In genomic region chr17:34884704-34885103, GRCm38 (mm10) we compare ENCODE assay signal across 32 mouse cellular contexts. TPM values are rescaled to one million over a fixed set of nuclear protein-coding genes. Genes with fewer than 3 reads are reported as not detected.
DNase-seq lines count a peak whose midpoint lies in the region; ATAC-seq and TF ChIP-seq lines count a peak whose summit lies in the region.
"Had no signal": no experiment of that assay in that cellular context is flagged by ENCODE, and none has a peak within 500 bp of the region (broad histone marks: within the 10 kb centered on the region; RNA-seq: fewer than 3 reads in every experiment).

No protein-coding gene starts in this region.

- TF ChIP-seq CTCF in liver, postnatal 0 days (IDR thresholded peaks at IDR 0.05; ENCODE audit: low read depth), result no peak
- TF ChIP-seq CTCF in G1E (IDR thresholded peaks at IDR 0.05; ENCODE audit: low read depth, low read length), result no peak

- peaks cover 9% of the 10 kb centered on the region; the same call in 1 of the 2 replicates for H3K4me1 ChIP-seq in liver, embryonic 11.5 days (replicated peaks; ENCODE audit: control insufficient read depth, insufficient read depth, low read length)
- H3K4me1 ChIP-seq in liver, postnatal 0 days (ENCODE audit: insufficient read depth), result peaks cover 5% of the 10 kb centered on the region
- peaks cover 72% of the 10 kb centered on the region for H3K4me1 ChIP-seq in G1E (ENCODE audit: insufficient read depth, low read depth, low read length)
- H3K4me1 ChIP-seq in liver, embryonic 13.5 days (replicated peaks), result peaks cover 37% of the 10 kb centered on the region

- ATAC-seq in liver, embryonic 11.5 days (replicated peaks; ENCODE audit: low FRiP score), result no peak
- ATAC-seq in liver, postnatal 0 days, result no peak
- peak; percentile 22; the same call in 1 of the 2 replicates for ATAC-seq in G1E (ENCODE audit: extremely low read depth, insufficient number of reproducible peaks, low FRiP score, poor library complexity, severe bottlenecking)
- ATAC-seq in liver, embryonic 13.5 days (ENCODE audit: low read depth), result peak; percentile 40; the same call in 1 of the 2 replicates
- peak; percentile 60 for ATAC-seq in megakaryocyte progenitor cell, adult 5-6 weeks (replicated peaks; ENCODE audit: poor library complexity)
- ATAC-seq: CD4-positive, CD25-positive, alpha-beta regulatory T cell, adult 4 months; forebrain, embryonic 14.5 days; forebrain, postnatal 0 days had no signal

- no peak for TF ChIP-seq EP300 in liver, postnatal 0 days (IDR thresholded peaks at IDR 0.05; ENCODE audit: low read depth)

- H3K4me3 ChIP-seq in liver, embryonic 11.5 days (ENCODE audit: low read depth, low read length), result no peak overlapping the region
- no peak overlapping the region for H3K4me3 ChIP-seq in liver, postnatal 0 days (ENCODE audit: low read depth, low read length)
- H3K4me3 ChIP-seq in G1E (ENCODE audit: low read depth, low read length), result peak overlapping the region; percentile 24; the same call in 1 of the 2 replicates
- H3K4me3 ChIP-seq in liver, embryonic 13.5 days (replicated peaks), result no peak overlapping the region
- H3K4me3 ChIP-seq: embryonic facial prominence, embryonic 10.5 days; embryonic facial prominence, embryonic 12.5 days; erythroblast, embryonic 14.5 days; forebrain, embryonic 10.5 days; forebrain, embryonic 12.5 days had no signal

- WGBS in liver, embryonic 11.5 days, result 62% methylated on average over 6 of the region's 6 CpGs
- 63% methylated on average over 6 of the region's 6 CpGs for WGBS in liver, postnatal 0 days (ENCODE audit: insufficient replicate concordance)
- WGBS in liver, embryonic 13.5 days (ENCODE audit: insufficient replicate concordance), result 30% methylated on average over 6 of the region's 6 CpGs

- DNase-seq in liver, embryonic 11.5 days (ENCODE audit: low spot score), result no peak
- DNase-seq in liver, postnatal 0 days, result no peak
- no peak for DNase-seq in G1E (ENCODE audit: low spot score)
- no peak for DNase-seq in liver, embryonic 13.5 days
- DNase-seq in spleen, postnatal 10 days (ENCODE audit: low spot score in 2 of 2), result no peak
- DNase-seq in kidney, postnatal 4 days, result no peak
- DNase-seq in embryo, embryonic 11 days, result no peak
- DNase-seq: adrenal gland, adult 2 months; adrenal gland, postnatal 10 days; adrenal gland, postnatal 25 days; B cell, adult 2 months; cerebellum, adult 11 months; cerebellum, adult 18-20 months; cerebellum, adult 8-10 months; cerebellum, adult 9-11 months; cerebellum, postnatal 14 days; cerebellum, postnatal 36 days; forebrain, postnatal 0 days had no signal

- no peak overlapping the region for H3K27ac ChIP-seq in liver, embryonic 11.5 days (ENCODE audit: low read depth, low read length)
- H3K27ac ChIP-seq in liver, postnatal 0 days (ENCODE audit: low read depth), result no peak overlapping the region
- no peak overlapping the region for H3K27ac ChIP-seq in liver, embryonic 13.5 days
- H3K27ac ChIP-seq: embryonic facial prominence, embryonic 10.5 days; embryonic facial prominence, embryonic 12.5 days; forebrain, embryonic 10.5 days; forebrain, embryonic 12.5 days had no signal

- H3K9me3 ChIP-seq in liver, embryonic 11.5 days (ENCODE audit: control insufficient read depth, low read length), result no peaks in the 10 kb centered on the region
- no peaks in the 10 kb centered on the region for H3K9me3 ChIP-seq in liver, postnatal 0 days (ENCODE audit: low read length)
- no peaks in the 10 kb centered on the region for H3K9me3 ChIP-seq in G1E (replicated peaks)
- H3K9me3 ChIP-seq in liver, embryonic 13.5 days (replicated peaks), result no peaks in the 10 kb centered on the region
- H3K9me3 ChIP-seq: embryonic facial prominence, embryonic 10.5 days; embryonic facial prominence, embryonic 12.5 days; forebrain, embryonic 10.5 days; forebrain, embryonic 12.5 days had no signal

- H3K4me2 ChIP-seq in liver, embryonic 11.5 days, result 0 out of 2 replicates have a peak overlapping the region, but pooled peaks have one; percentile 20
- no peak overlapping the region for H3K4me2 ChIP-seq in liver, postnatal 0 days (ENCODE audit: low read depth, low read length)
- 0 out of 2 replicates have a peak overlapping the region, but pooled peaks have one; percentile 2 for H3K4me2 ChIP-seq in liver, embryonic 13.5 days
- H3K4me2 ChIP-seq: embryonic facial prominence, embryonic 12.5 days; forebrain, embryonic 12.5 days had no signal

- H3K36me3 ChIP-seq in liver, embryonic 11.5 days (ENCODE audit: control insufficient read depth, insufficient read depth, low read length), result no peaks in the 10 kb centered on the region
- H3K36me3 ChIP-seq in liver, postnatal 0 days (replicated peaks; ENCODE audit: insufficient read depth, low read length), result no peaks in the 10 kb centered on the region
- no peaks in the 10 kb centered on the region for H3K36me3 ChIP-seq in G1E (replicated peaks)
- H3K36me3 ChIP-seq in liver, embryonic 13.5 days, result no peaks in the 10 kb centered on the region
- H3K36me3 ChIP-seq: embryonic facial prominence, embryonic 10.5 days; embryonic facial prominence, embryonic 12.5 days; forebrain, embryonic 10.5 days; forebrain, embryonic 12.5 days had no signal

- H3K27me3 ChIP-seq in liver, embryonic 11.5 days (replicated peaks; ENCODE audit: control insufficient read depth, insufficient read depth, low read length), result no peaks in the 10 kb centered on the region
- H3K27me3 ChIP-seq in liver, postnatal 0 days (ENCODE audit: insufficient read depth, low read length), result no peaks in the 10 kb centered on the region
- H3K27me3 ChIP-seq in G1E (ENCODE audit: insufficient read depth, low read length), result no peaks in the 10 kb centered on the region; the same call in 1 of the 2 replicates
- no peaks in the 10 kb centered on the region for H3K27me3 ChIP-seq in liver, embryonic 13.5 days
- H3K27me3 ChIP-seq: CH12.LX had no signal

- no peak overlapping the region for H3K9ac ChIP-seq in liver, embryonic 11.5 days (ENCODE audit: low read depth, low read length)
- H3K9ac ChIP-seq in liver, postnatal 0 days (replicated peaks), result no peak overlapping the region
- no peak overlapping the region for H3K9ac ChIP-seq in liver, embryonic 13.5 days
- H3K9ac ChIP-seq: embryonic facial prominence, embryonic 12.5 days; forebrain, embryonic 12.5 days; forebrain, postnatal 0 days had no signal

RNA-seq across cellular contexts. Expression of gene Gm20547, which starts 2.9 kb away (rescaled TPM):
- polyA plus RNA-seq in liver, embryonic 11.5 days (2014; fragmentation: Nextera tagmentation; extraction: Ambion mirVana), result 0.09 TPM in 1 of 2 replicates, not detected in the other
- polyA plus RNA-seq in liver, postnatal 0 days (2015; fragmentation: Nextera tagmentation; extraction: Ambion mirVana), result 0.25 TPM in 1 of 2 replicates, not detected in the other
- total RNA-seq in G1E (2014; fragmentation: Nextera tagmentation) (not detected in 2 replicates), G1E (2017) (not detected in 2 replicates)
- polyA plus RNA-seq in G1E (2012), result not detected in 2 replicates
- 0.17 TPM in 1 of 2 replicates, not detected in the other for polyA plus RNA-seq in liver, embryonic 13.5 days (2015; fragmentation: Nextera tagmentation; extraction: Ambion mirVana)
- total RNA-seq in megakaryocyte progenitor cell, adult 5-6 weeks (2015), result not detected in 2 replicates
- not detected in 2 replicates for total RNA-seq in megakaryocyte progenitor cell, adult 5-6 weeks (2017)
- total RNA-seq: adrenal gland, adult 2 months; adrenal gland, postnatal 25 days; adrenal gland, postnatal 4 days; CH12.LX; common myeloid progenitor, adult 5-6 weeks; forebrain, postnatal 0 days; MEL had no signal
- polyA plus RNA-seq: brain, embryonic 14.5 days; CD4-positive, CD25-positive, alpha-beta regulatory T cell, adult 4 months; embryonic facial prominence, embryonic 10.5 days; embryonic facial prominence, embryonic 14.5 days; erythroblast, embryonic 14.5 days; forebrain, embryonic 12.5 days; forebrain, embryonic 14.5 days; forebrain, postnatal 0 days had no signal

RNA-seq across cellular contexts. Expression of gene Zbtb12, which starts 5.4 kb away (rescaled TPM):
- 0.45 and 0.86 TPM in 2 replicates for polyA plus RNA-seq in liver, embryonic 11.5 days (2014; fragmentation: Nextera tagmentation; extraction: Ambion mirVana)
- polyA plus RNA-seq in liver, postnatal 0 days (2015; fragmentation: Nextera tagmentation; extraction: Ambion mirVana), result 0.33 and 0.46 TPM in 2 replicates
- total RNA-seq in G1E (2014; fragmentation: Nextera tagmentation) (5.4 and 6.1 TPM in 2 replicates), G1E (2017) (3.1 and 4.4 TPM in 2 replicates)
- 20.4 and 22.7 TPM in 2 replicates for polyA plus RNA-seq in G1E (2012)
- polyA plus RNA-seq in liver, embryonic 13.5 days (2015; fragmentation: Nextera tagmentation; extraction: Ambion mirVana), result 0.54 and 0.80 TPM in 2 replicates
- total RNA-seq in megakaryocyte progenitor cell, adult 5-6 weeks (2015), result 7.7 and 9.9 TPM in 2 replicates
- total RNA-seq in megakaryocyte progenitor cell, adult 5-6 weeks (2017), result 13.6 and 15.1 TPM in 2 replicates
- polyA plus RNA-seq: CD4-positive, CD25-positive, alpha-beta regulatory T cell, adult 4 months had no signal

RNA-seq across cellular contexts. Expression of gene C2, which starts 13.4 kb away (rescaled TPM):
- polyA plus RNA-seq in liver, embryonic 11.5 days (2014; fragmentation: Nextera tagmentation; extraction: Ambion mirVana), result 8.1 and 9.0 TPM in 2 replicates
- 35.7 and 37.3 TPM in 2 replicates for polyA plus RNA-seq in liver, postnatal 0 days (2015; fragmentation: Nextera tagmentation; extraction: Ambion mirVana)
- total RNA-seq in G1E (2014; fragmentation: Nextera tagmentation) (22.2 and 25.9 TPM in 2 replicates), G1E (2017) (1.4 and 2.5 TPM in 2 replicates)
- 1.2 and 2.3 TPM in 2 replicates for polyA plus RNA-seq in G1E (2012)
- polyA plus RNA-seq in liver, embryonic 13.5 days (2015; fragmentation: Nextera tagmentation; extraction: Ambion mirVana), result 11.1 and 11.7 TPM in 2 replicates
- 5.1 and 7.8 TPM in 2 replicates for total RNA-seq in megakaryocyte progenitor cell, adult 5-6 weeks (2015)
- total RNA-seq in megakaryocyte progenitor cell, adult 5-6 weeks (2017), result 1.6 and 1.9 TPM in 2 replicates

RNA-seq across cellular contexts. Expression of gene Ehmt2, which starts 13.6 kb away (rescaled TPM):
- 43.6 and 50.9 TPM in 2 replicates for polyA plus RNA-seq in liver, embryonic 11.5 days (2014; fragmentation: Nextera tagmentation; extraction: Ambion mirVana)
- polyA plus RNA-seq in liver, postnatal 0 days (2015; fragmentation: Nextera tagmentation; extraction: Ambion mirVana), result 11.1 TPM in 2 replicates
- total RNA-seq in G1E (2014; fragmentation: Nextera tagmentation) (123 and 126 TPM in 2 replicates), G1E (2017) (94.4 and 108 TPM in 2 replicates)
- 346 and 451 TPM in 2 replicates for polyA plus RNA-seq in G1E (2012)
- 16.8 and 17.7 TPM in 2 replicates for polyA plus RNA-seq in liver, embryonic 13.5 days (2015; fragmentation: Nextera tagmentation; extraction: Ambion mirVana)
- total RNA-seq in megakaryocyte progenitor cell, adult 5-6 weeks (2015), result 72.4 and 73.5 TPM in 2 replicates
- total RNA-seq in megakaryocyte progenitor cell, adult 5-6 weeks (2017), result 107 and 108 TPM in 2 replicates

RNA-seq across cellular contexts. Expression of gene Cfb, which starts 22.4 kb away (rescaled TPM):
- polyA plus RNA-seq in liver, embryonic 11.5 days (2014; fragmentation: Nextera tagmentation; extraction: Ambion mirVana), result 67.6 and 74.9 TPM in 2 replicates
- polyA plus RNA-seq in liver, postnatal 0 days (2015; fragmentation: Nextera tagmentation; extraction: Ambion mirVana), result 744 and 847 TPM in 2 replicates
- not detected in 2 replicates for total RNA-seq in G1E (2014; fragmentation: Nextera tagmentation)
- not detected in 2 replicates for total RNA-seq in G1E (2017)
- polyA plus RNA-seq in G1E (2012), result not detected in 2 replicates
- polyA plus RNA-seq in liver, embryonic 13.5 days (2015; fragmentation: Nextera tagmentation; extraction: Ambion mirVana), result 118 and 133 TPM in 2 replicates
- total RNA-seq in megakaryocyte progenitor cell, adult 5-6 weeks (2015), result not detected in 2 replicates
- not detected in 2 replicates for total RNA-seq in megakaryocyte progenitor cell, adult 5-6 weeks (2017)
- total RNA-seq: common myeloid progenitor, adult 5-6 weeks had no signal

Comparison
In these comparisons a context has a peak if more than half of its experiments do, and no peak if none do; other contexts are left out.
1. ATAC-seq: peak in G1E (single experiment), liver, embryonic 13.5 days (single experiment) and megakaryocyte progenitor cell, adult 5-6 weeks (single experiment); none in liver, embryonic 11.5 days (single experiment) and liver, postnatal 0 days (single experiment).
2. RNA of gene Zbtb12, which starts 5.4 kb away (polyA plus RNA-seq): 20.4 to 22.7 TPM in G1E; 0.45 to 0.86 TPM in liver, embryonic 11.5 days, 0.54 to 0.80 TPM in liver, embryonic 13.5 days and 0.33 to 0.46 TPM in liver, postnatal 0 days; every median in the first group is over 10 times any median in the second.